9 mouse cellular contexts compared by ENCODE assay signal in genomic region chr8:84700526-84700925, GRCm38 (mm10). TPM values are rescaled to one million over a fixed set of nuclear protein-coding genes. Genes with fewer than 3 reads are reported as not detected.
A peak's percentile ranks its signal among the peaks of the same experiment; 100 is the strongest.
DNase-seq lines count a peak whose midpoint lies in the region; ATAC-seq and TF ChIP-seq lines count a peak whose summit lies in the region.
"Had no signal": no experiment of that assay in that cellular context is flagged by ENCODE, and none has a peak within 500 bp of the region (broad histone marks: within the 10 kb centered on the region; RNA-seq: fewer than 3 reads in every experiment).

No protein-coding gene starts in this region.

- H3K9me3 ChIP-seq in embryonic facial prominence, embryonic 12.5 days: no peaks in the 10 kb centered on the region
- no peaks in the 10 kb centered on the region for H3K9me3 ChIP-seq in embryonic facial prominence, embryonic 10.5 days
- H3K9me3 ChIP-seq in hindbrain, embryonic 15.5 days: no peaks in the 10 kb centered on the region
- H3K9me3 ChIP-seq in hindbrain, embryonic 16.5 days (ENCODE audit: control insufficient read depth, low read length): no peaks in the 10 kb centered on the region

- no peak for ATAC-seq in embryonic facial prominence, embryonic 12.5 days (ENCODE audit: insufficient number of reproducible peaks, insufficient read depth, low FRiP score, low TSS enrichment)
- ATAC-seq in hindbrain, embryonic 15.5 days (ENCODE audit: low FRiP score, low read depth): no peak
- no peak for ATAC-seq in hindbrain, embryonic 16.5 days

- no peak overlapping the region for H3K4me3 ChIP-seq in embryonic facial prominence, embryonic 12.5 days
- no peak overlapping the region; the same call in 1 of the 2 replicates for H3K4me3 ChIP-seq in embryonic facial prominence, embryonic 10.5 days
- no peak overlapping the region for H3K4me3 ChIP-seq in hindbrain, embryonic 15.5 days
- no peak overlapping the region for H3K4me3 ChIP-seq in hindbrain, embryonic 16.5 days (ENCODE audit: low read length)
- no peak overlapping the region for H3K4me3 ChIP-seq in spleen, adult 2 months (ENCODE audit: extremely low read depth, insufficient read depth, insufficient read length)
- H3K4me3 ChIP-seq: myocyte had no signal

- H3K36me3 ChIP-seq in embryonic facial prominence, embryonic 12.5 days: peaks cover 43% of the 10 kb centered on the region
- peaks cover 48% of the 10 kb centered on the region for H3K36me3 ChIP-seq in embryonic facial prominence, embryonic 10.5 days (replicated peaks)
- peaks cover 25% of the 10 kb centered on the region for H3K36me3 ChIP-seq in hindbrain, embryonic 15.5 days
- H3K36me3 ChIP-seq in hindbrain, embryonic 16.5 days (ENCODE audit: control insufficient read depth, insufficient read depth, low read length): peaks cover 18% of the 10 kb centered on the region
- H3K36me3 ChIP-seq in spleen, adult 2 months (ENCODE audit: control insufficient read depth, insufficient read depth, low read length): peaks cover 8% of the 10 kb centered on the region

- H3K4me1 ChIP-seq in embryonic facial prominence, embryonic 12.5 days: peaks cover 26% of the 10 kb centered on the region
- peaks cover 33% of the 10 kb centered on the region for H3K4me1 ChIP-seq in embryonic facial prominence, embryonic 10.5 days
- H3K4me1 ChIP-seq in hindbrain, embryonic 15.5 days (replicated peaks): peaks cover 18% of the 10 kb centered on the region
- peaks cover 10% of the 10 kb centered on the region for H3K4me1 ChIP-seq in hindbrain, embryonic 16.5 days (ENCODE audit: control insufficient read depth, insufficient read depth, low read depth, low read length)
- peaks cover 38% of the 10 kb centered on the region for H3K4me1 ChIP-seq in spleen, adult 2 months (ENCODE audit: control insufficient read depth, insufficient read depth, insufficient read length)

- no peak overlapping the region for H3K4me2 ChIP-seq in embryonic facial prominence, embryonic 12.5 days (replicated peaks)
- no peak overlapping the region for H3K4me2 ChIP-seq in hindbrain, embryonic 15.5 days
- no peak overlapping the region for H3K4me2 ChIP-seq in hindbrain, embryonic 16.5 days (ENCODE audit: low read length)

- no peak for TF ChIP-seq POLR2A in spleen, adult 2 months (IDR thresholded peaks at IDR 0.05; ENCODE audit: low read depth, low read length)

- no peak overlapping the region for H3K9ac ChIP-seq in embryonic facial prominence, embryonic 12.5 days
- no peak overlapping the region for H3K9ac ChIP-seq in hindbrain, embryonic 15.5 days
- no peak overlapping the region for H3K9ac ChIP-seq in hindbrain, embryonic 16.5 days (ENCODE audit: low read depth, low read length)

- 82% methylated on average over 5 of the region's 5 CpGs for WGBS in embryonic facial prominence, embryonic 12.5 days
- 79% methylated on average over 5 of the region's 5 CpGs for WGBS in embryonic facial prominence, embryonic 10.5 days
- WGBS in hindbrain, embryonic 15.5 days: 85% methylated on average over 5 of the region's 5 CpGs
- 87% methylated on average over 5 of the region's 5 CpGs for WGBS in hindbrain, embryonic 16.5 days
- WGBS in spleen, adult 2 months: 19% methylated on average over 5 of the region's 5 CpGs

- TF ChIP-seq CTCF in spleen, adult 2 months (IDR thresholded peaks at IDR 0.05; ENCODE audit: extremely low read depth, insufficient read depth, insufficient read length, insufficient replicate concordance): no peak

- 0 out of 2 replicates have a peak overlapping the region, but pooled peaks have one; percentile 23 for H3K27ac ChIP-seq in embryonic facial prominence, embryonic 12.5 days
- no peak overlapping the region for H3K27ac ChIP-seq in embryonic facial prominence, embryonic 10.5 days (replicated peaks)
- 0 out of 2 replicates have a peak overlapping the region, but pooled peaks have one; percentile 2 for H3K27ac ChIP-seq in hindbrain, embryonic 15.5 days (replicated peaks)
- no peak overlapping the region; the same call in 1 of the 2 replicates for H3K27ac ChIP-seq in hindbrain, embryonic 16.5 days (ENCODE audit: low read depth, low read length)
- peak overlapping the region; percentile 83 for H3K27ac ChIP-seq in spleen, adult 2 months (ENCODE audit: insufficient read depth, low read length)

- no peak for DNase-seq in embryonic facial prominence, embryonic 10.5 days (ENCODE audit: low spot score)
- DNase-seq in spleen, adult 2 months (ENCODE audit: low read depth in 1 of 2, low spot score in 2 of 2): no peak
- no peak for DNase-seq in spleen, postnatal 14 days (ENCODE audit: low spot score in 2 of 2)
- peak; percentile 32 for DNase-seq in thymus, postnatal 14 days
- DNase-seq in right cerebral cortex, adult 2 months (ENCODE audit: low spot score in 2 of 2): no peak

- peaks cover 46% of the 10 kb centered on the region for H3K27me3 ChIP-seq in embryonic facial prominence, embryonic 12.5 days
- peaks cover 61% of the 10 kb centered on the region for H3K27me3 ChIP-seq in embryonic facial prominence, embryonic 10.5 days (replicated peaks; ENCODE audit: low read depth, poor library complexity, severe bottlenecking)
- peaks cover 36% of the 10 kb centered on the region for H3K27me3 ChIP-seq in hindbrain, embryonic 15.5 days
- H3K27me3 ChIP-seq in hindbrain, embryonic 16.5 days (replicated peaks; ENCODE audit: control insufficient read depth, insufficient read depth, low read length): peaks cover 17% of the 10 kb centered on the region
- H3K27me3 ChIP-seq in spleen, adult 2 months (ENCODE audit: control insufficient read depth, insufficient read depth, low read length): no peaks in the 10 kb centered on the region

RNA-seq across cellular contexts. Expression of gene Lyl1, which starts 0.7 kb away (rescaled TPM):
- polyA plus RNA-seq in embryonic facial prominence, embryonic 12.5 days (2016; fragmentation: Nextera tagmentation; extraction: Ambion mirVana): 4.9 and 5.0 TPM in 2 replicates
- polyA plus RNA-seq in embryonic facial prominence, embryonic 10.5 days (2016; fragmentation: Nextera tagmentation; extraction: Ambion mirVana): 4.3 and 5.5 TPM in 2 replicates
- 3.1 and 3.6 TPM in 2 replicates for polyA plus RNA-seq in hindbrain, embryonic 15.5 days (2015; fragmentation: Nextera tagmentation; extraction: Ambion mirVana)
- 2.6 and 3.2 TPM in 2 replicates for polyA plus RNA-seq in hindbrain, embryonic 16.5 days (2015; fragmentation: Nextera tagmentation; extraction: Ambion mirVana)
- 90.0 and 115 TPM in 2 replicates for polyA plus RNA-seq in spleen, adult 2 months (2012; rRNA removed)
- polyA plus RNA-seq: myocyte had no signal

RNA-seq across cellular contexts. Expression of gene Nacc1, which starts 12.9 kb away (rescaled TPM):
- 19.4 and 20.8 TPM in 2 replicates for polyA plus RNA-seq in embryonic facial prominence, embryonic 12.5 days (2016; fragmentation: Nextera tagmentation; extraction: Ambion mirVana)
- polyA plus RNA-seq in embryonic facial prominence, embryonic 10.5 days (2016; fragmentation: Nextera tagmentation; extraction: Ambion mirVana): 30.4 and 30.8 TPM in 2 replicates
- polyA plus RNA-seq in hindbrain, embryonic 15.5 days (2015; fragmentation: Nextera tagmentation; extraction: Ambion mirVana): 13.6 and 16.1 TPM in 2 replicates
- polyA plus RNA-seq in hindbrain, embryonic 16.5 days (2015; fragmentation: Nextera tagmentation; extraction: Ambion mirVana): 12.4 and 15.5 TPM in 2 replicates
- polyA plus RNA-seq in spleen, adult 2 months (2012; rRNA removed): 66.0 and 78.5 TPM in 2 replicates

RNA-seq across cellular contexts. Expression of gene Trmt1, which starts 14.4 kb away (rescaled TPM):
- polyA plus RNA-seq in embryonic facial prominence, embryonic 12.5 days (2016; fragmentation: Nextera tagmentation; extraction: Ambion mirVana): 71.2 and 73.6 TPM in 2 replicates
- polyA plus RNA-seq in embryonic facial prominence, embryonic 10.5 days (2016; fragmentation: Nextera tagmentation; extraction: Ambion mirVana): 69.1 and 71.2 TPM in 2 replicates
- 62.5 and 65.9 TPM in 2 replicates for polyA plus RNA-seq in hindbrain, embryonic 15.5 days (2015; fragmentation: Nextera tagmentation; extraction: Ambion mirVana)
- 66.8 and 71.2 TPM in 2 replicates for polyA plus RNA-seq in hindbrain, embryonic 16.5 days (2015; fragmentation: Nextera tagmentation; extraction: Ambion mirVana)
- 98.1 and 155 TPM in 2 replicates for polyA plus RNA-seq in spleen, adult 2 months (2012; rRNA removed)

RNA-seq across cellular contexts. Expression of gene G430095P16Rik, which starts 22.3 kb away (rescaled TPM):
- 7.1 and 7.4 TPM in 2 replicates for polyA plus RNA-seq in embryonic facial prominence, embryonic 12.5 days (2016; fragmentation: Nextera tagmentation; extraction: Ambion mirVana)
- 1.6 and 3.6 TPM in 2 replicates for polyA plus RNA-seq in embryonic facial prominence, embryonic 10.5 days (2016; fragmentation: Nextera tagmentation; extraction: Ambion mirVana)
- polyA plus RNA-seq in hindbrain, embryonic 15.5 days (2015; fragmentation: Nextera tagmentation; extraction: Ambion mirVana): 1.2 and 1.7 TPM in 2 replicates
- 0.82 and 0.89 TPM in 2 replicates for polyA plus RNA-seq in hindbrain, embryonic 16.5 days (2015; fragmentation: Nextera tagmentation; extraction: Ambion mirVana)
- polyA plus RNA-seq in spleen, adult 2 months (2012; rRNA removed): 4.5 TPM in 2 replicates

RNA-seq across cellular contexts. Expression of gene Ier2, which starts 37.9 kb away (rescaled TPM):
- polyA plus RNA-seq in embryonic facial prominence, embryonic 12.5 days (2016; fragmentation: Nextera tagmentation; extraction: Ambion mirVana): 94.5 and 97.0 TPM in 2 replicates
- 140 and 148 TPM in 2 replicates for polyA plus RNA-seq in embryonic facial prominence, embryonic 10.5 days (2016; fragmentation: Nextera tagmentation; extraction: Ambion mirVana)
- 18.8 and 24.5 TPM in 2 replicates for polyA plus RNA-seq in hindbrain, embryonic 15.5 days (2015; fragmentation: Nextera tagmentation; extraction: Ambion mirVana)
- polyA plus RNA-seq in hindbrain, embryonic 16.5 days (2015; fragmentation: Nextera tagmentation; extraction: Ambion mirVana): 18.2 and 19.6 TPM in 2 replicates
- polyA plus RNA-seq in spleen, adult 2 months (2012; rRNA removed): 23.0 and 27.4 TPM in 2 replicates

Comparison
In these comparisons a context has a peak if more than half of its experiments do, and no peak if none do; other contexts are left out.
1. H3K27ac ChIP-seq: peak in embryonic facial prominence, embryonic 12.5 days (single experiment), hindbrain, embryonic 15.5 days (single experiment) and spleen, adult 2 months (single experiment); none in embryonic facial prominence, embryonic 10.5 days (single experiment) and hindbrain, embryonic 16.5 days (single experiment).
2. RNA of gene Lyl1, which starts 0.7 kb away (polyA plus RNA-seq): 90.0 to 115 TPM in spleen, adult 2 months; 4.9 to 5.0 TPM in embryonic facial prominence, embryonic 12.5 days, 4.3 to 5.5 TPM in embryonic facial prominence, embryonic 10.5 days, 3.1 to 3.6 TPM in hindbrain, embryonic 15.5 days and 2.6 to 3.2 TPM in hindbrain, embryonic 16.5 days; every median in the first group is over 10 times any median in the second.